Mouse (Mus musculus) adrenal gland, postnatal 14 days (tissue): ENCODE measurements at regions not wholly inside any gene's neighbourhood (a gene's known extent, or its start where the extent isn't known, plus 50 kb on each side); places are given as distances from the start of the nearest gene placed in this dataset.
A peak's percentile ranks its signal among the peaks of the same experiment; 100 is the strongest.
"Not testable (repeated sequence)": the region's sequence is repeated elsewhere in the genome, so short reads cannot be mapped to it uniquely, and the experiment has no call there.

ENCODE experiments used
- DNase-seq: peaks from one replicate; pipeline ENCODE4 v3.0.0; 2021; ENCODE audit warnings: mixed read lengths

- DNase-seq: no peak
Measured at GRCm38 (mm10) chr2:78600753-78601152, 267.2 kb upstream of the Ube2e3 start.

DNA sequence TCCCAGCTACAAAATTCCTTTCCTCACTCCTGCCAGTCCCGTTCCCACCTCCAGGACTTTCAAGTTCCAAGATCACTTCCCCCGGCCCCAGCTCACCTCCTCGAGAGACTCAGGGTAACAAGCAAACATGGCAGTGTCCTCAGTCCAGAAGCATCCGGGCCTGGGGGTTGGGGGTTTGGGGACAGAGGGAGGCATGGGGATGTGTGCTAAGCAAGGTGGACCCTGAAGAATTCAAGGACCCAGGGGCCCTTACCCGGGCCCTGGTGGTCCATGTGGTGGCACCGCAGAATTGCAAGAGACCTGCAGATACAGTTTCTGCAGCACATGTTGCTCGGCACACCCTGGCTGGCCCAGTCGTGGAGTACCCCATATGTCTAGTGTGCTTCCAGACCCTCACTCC, 269.9 kb upstream of the Ube2e3 start:
- no peak for DNase-seq

GRCm38 (mm10) chr2:78596251-78596650, 271.7 kb upstream of the Ube2e3 start:
- DNase-seq: peak; percentile 26

DNA sequence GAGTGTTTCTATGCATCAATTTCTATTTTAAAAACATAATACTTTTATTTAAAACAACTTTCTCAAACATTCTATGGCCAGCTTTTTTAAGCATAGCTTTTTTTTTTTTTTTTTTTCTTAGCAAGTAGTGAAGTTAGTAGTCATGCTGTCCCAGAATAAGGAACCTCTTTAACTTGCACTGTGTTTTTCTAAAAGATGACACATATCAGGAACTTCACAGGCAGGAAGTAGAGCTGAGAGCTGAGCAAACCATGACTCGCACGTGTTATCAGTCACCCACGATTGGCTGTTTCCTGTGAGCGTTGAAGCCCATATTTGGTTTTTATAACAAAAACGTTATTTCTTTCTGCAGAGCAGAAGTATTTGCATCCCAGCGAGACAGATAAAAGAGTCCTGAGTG, 287.9 kb upstream of the Ube2e3 start:
- no peak for DNase-seq

DNA sequence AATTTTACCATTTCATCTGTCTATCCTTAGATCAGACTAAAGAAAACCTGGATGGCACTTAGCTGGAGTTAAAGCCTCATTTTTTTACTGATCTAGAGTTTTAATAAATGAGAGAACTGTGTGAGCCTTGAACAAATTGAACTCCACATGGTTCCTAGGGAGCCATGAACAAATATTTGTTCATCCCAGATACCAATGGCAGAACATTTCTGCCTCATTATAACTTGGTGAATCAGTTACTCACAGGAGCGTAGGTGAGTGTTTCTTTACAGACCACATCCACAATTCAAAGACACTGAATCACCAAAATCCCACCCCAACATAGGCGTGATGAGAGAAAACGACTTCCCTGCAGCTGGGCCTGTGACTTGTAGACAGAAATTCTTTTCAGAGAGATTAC, 295.4 kb upstream of the Ube2e3 start:
- DNase-seq: no peak

DNA sequence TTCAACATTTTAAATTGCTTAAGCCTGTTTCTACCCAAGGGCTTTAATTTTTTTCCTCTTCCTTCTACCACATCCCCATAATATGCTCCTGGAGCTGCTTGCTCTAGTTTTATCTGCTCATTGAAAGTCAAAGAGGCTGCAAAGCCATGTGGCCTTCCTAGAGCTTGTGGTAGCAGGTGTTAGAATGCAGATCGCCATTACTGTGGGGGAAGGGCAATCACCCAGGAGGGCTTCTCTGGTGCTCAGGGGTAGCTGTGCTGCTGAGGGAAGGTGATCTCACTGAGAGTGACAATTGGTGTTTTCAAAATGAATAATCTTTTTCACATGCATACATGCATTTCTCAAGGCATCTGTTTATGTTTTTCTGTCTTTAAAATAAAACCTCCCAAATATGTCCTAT, 309.8 kb upstream of the Ube2e3 start:
- no peak for DNase-seq

- DNase-seq: no peak
Measured at GRCm38 (mm10) chr2:78551085-78551484, 316.8 kb upstream of the Ube2e3 start.

DNA sequence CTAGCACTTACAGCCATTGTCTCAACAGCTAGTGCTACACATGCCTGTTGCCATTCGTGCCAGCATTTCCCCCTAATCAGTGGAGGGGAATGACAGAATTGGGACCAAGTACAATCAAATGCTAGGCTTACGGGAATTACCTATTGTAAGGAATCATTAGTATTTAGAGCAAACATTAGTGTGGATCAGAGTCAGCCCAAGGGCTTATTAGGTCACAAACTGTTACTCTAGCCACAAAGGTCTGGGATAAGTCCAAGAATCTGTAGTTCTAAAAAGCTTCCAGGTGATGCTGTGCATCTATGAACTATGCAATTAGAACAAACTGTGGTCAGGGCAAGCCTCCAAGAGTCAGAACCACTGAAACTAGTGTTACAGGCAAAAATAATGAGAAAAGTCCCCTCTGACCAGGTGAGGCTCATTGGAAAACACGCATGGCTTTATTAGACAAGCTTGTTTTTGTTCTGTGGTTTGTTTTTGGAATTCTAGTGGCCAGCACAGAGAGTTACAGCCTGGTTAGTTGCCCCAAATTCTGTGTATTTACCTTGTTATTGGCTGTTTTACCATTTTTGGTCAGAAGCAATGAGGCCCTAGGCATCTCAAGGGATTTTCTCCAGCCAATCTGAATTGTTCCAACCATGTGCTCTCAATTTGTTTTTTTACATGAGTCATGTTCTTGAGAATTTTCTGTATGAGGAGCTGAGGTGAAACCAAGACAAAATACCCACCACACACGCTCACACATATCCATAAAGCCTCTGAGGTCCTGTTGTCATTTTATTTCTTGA, 319.0 kb upstream of the Ube2e3 start:
- DNase-seq: no peak

DNA sequence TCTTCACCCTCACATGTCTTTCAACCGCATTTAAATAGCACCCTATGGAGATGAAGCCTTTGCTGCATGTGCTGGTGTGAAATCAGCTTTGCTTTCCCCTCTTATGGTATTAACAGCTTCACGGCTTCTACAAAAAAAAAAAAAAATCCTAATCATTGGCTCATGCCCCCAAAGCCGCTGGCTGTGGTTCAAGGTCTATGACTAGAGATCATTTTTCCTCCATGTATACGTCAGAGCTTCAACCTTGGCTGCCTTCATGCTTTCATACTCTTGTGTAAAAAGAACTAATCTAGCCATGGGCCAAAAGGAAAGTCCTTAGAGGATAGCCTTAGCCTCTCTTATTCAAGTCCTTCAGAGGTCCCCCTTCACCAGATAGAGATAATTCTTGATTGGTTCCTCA, 320.6 kb upstream of the Ube2e3 start:
- DNase-seq: peak; percentile 80

DNA sequence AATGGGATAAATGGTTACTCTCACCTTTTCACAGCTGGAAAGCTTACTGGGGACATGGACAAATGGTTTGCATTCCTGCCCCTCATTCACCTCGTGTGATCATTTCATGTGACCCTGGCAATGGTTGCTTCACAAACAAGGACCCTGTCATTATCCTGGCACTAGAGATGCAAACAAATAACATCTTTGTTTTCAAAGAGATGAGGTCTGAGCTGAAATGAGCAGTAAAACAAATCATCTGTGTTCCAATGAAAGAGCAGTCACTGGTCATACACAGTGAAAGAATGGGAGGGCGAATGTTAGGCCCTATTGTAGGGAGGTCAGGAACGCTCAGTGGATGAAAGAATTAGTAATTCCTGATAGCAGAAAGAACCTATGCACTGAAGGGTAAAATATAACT, 327.5 kb upstream of the Ube2e3 start:
- no peak for DNase-seq

GRCm38 (mm10) chr2:78539592-78540300, 328.2 kb upstream of the Ube2e3 start:
- DNase-seq: no peak

- no peak for DNase-seq
Measured at GRCm38 (mm10) chr2:78537574-78537973, 330.4 kb upstream of the Ube2e3 start.

- not testable (repeated sequence) for DNase-seq
Measured at GRCm38 (mm10) chr2:78533881-78534280, 334.0 kb upstream of the Ube2e3 start.

DNA sequence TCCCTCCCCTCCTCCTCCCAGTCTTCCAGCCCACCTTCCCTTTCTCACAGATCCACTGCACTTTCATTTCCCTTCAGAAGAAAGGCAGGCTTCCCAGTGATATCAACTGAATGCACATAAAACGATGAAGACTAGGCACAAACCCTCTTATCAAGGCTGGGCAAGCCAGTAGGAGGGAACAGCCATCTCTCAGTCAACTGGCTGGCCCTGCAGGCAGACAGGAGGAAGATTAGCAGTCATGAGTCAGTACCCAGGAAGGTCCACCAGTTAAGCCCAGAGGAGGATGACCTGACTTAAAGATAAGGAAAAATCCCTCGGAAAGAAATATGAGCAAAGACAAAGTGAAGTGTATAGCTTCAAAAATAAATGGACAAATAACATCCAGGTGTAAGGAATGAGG, 337.4 kb upstream of the Ube2e3 start:
- peak; percentile 13 for DNase-seq

DNA sequence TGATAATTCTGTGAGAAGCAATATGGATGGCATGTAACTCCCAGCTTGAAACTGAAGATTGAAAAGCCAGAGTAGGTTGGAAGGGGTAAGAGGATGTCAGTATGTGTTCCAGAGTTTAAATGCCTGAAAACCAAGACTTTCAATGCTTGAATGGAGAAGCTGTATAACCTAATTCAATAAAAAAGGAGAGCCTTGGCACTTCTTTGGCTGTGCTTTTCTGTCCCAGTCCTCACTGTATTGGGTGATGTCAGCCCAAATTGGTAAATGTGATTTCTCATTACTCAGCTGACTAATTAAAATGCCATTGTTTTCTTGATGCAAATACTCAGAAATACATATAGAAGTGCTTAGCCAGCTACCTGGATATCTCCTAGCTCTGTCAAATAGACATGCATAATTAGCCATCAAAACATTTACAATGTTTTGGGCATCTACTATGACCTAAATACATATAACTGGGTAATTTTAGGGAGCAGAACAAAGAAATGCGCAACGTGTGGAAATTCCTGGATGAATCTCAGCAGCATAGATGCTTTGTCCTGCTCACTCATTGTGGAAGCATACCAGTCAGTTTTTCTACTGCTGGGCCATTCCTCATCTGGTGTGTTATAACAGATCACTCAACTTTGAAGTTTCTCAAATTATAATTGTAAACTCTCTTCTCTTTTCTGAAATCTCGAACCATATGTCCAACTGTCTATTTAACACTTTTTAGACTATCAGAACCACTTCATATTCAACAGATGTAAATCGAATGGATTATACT, 347.5 kb upstream of the Ube2e3 start:
- DNase-seq: no peak

DNA sequence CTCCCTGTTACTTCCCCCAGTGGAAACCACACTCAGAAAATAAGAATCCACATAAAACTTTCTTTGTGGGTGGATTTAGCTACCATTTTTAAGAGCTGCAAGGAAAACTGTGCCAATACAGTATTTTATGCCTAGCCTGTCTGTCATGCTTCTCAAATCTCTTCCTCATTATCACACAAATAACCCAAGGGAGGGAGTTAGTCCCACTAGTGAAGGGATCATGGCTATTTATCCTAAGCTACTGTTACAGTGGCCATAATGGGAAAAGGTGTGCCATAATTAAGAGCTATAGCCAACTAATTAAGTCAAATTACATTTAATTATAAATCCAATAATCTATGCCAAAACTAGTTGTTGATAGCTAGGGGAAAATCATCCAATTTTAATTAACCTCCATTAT, 374.8 kb upstream of the Ube2e3 start:
- no peak for DNase-seq

GRCm38 (mm10) chr2:78480036-78480435, 387.9 kb upstream of the Ube2e3 start:
- DNase-seq: no peak

GRCm38 (mm10) chr2:78459444-78459843, 408.5 kb upstream of the Ube2e3 start:
- no peak for DNase-seq

GRCm38 (mm10) chr2:78453411-78453810, 414.5 kb upstream of the Ube2e3 start:
- no peak for DNase-seq

DNA sequence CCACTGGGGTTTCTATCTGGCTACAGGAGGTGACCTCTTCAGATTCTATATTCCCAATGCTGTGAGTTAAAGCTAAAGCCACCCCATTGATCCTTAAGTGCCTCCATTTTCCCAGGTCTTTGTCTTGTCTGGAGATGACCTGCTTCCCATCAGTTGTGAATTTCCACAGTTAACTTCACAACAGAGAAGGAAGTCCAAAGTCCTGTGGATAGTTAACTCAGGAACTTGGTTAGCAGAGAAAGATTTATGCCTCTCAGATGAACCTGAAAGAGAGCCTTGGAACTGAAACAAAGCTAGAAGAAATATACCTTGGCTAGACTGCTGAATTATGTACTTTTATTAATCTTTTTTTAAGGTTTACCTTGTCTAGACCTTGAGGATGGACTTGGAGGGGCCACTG, 431.1 kb upstream of the Ube2e3 start:
- DNase-seq: no peak

- no peak for DNase-seq
Measured at GRCm38 (mm10) chr2:78435071-78435470, 432.9 kb upstream of the Ube2e3 start.

- no peak for DNase-seq
Measured at GRCm38 (mm10) chr2:78427659-78428336, 440.1 kb upstream of the Ube2e3 start.
